Mouse (Mus musculus): ENCODE measurements around the gene Smagp.

The Smagp gene

DNA sequence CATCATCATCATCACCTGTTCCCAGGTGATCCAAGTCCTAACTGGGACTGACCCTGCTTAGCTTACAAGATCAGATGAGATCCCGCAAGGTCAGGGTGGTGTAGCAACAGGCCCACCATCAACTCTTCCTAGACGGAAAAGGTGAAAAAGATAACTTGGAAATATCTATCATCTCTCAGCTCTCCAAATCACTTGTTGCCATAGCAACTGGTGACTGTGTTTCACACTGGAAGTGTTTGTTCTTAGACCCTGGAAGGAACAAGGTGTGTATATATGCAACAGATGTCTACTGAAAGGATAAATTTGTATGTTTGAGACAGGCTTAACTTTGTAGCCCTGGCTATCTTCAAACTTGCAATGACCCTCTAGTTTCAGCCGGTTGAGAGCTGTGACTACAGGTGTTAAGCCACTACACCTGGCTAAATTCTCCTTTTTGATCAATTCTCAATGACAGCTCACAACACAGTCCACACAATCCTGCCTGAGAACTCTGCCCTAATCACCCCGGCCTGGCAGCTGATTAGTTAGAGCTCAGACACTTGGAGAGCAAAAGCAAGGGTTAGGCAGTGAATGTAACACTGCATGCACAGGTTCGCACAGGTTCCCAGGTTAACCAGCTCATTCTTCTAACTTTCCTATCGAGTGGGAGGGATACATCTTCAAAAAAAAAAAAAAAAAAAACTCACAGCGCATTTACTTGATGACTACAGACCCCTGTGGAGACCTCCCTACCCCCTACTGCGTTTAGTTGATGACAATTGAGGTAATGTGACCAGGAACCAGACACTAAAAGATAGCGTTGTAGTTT, 28.9 kb upstream of the Smagp start:
- peak; percentile 6 for DNase-seq (ENCODE audit: low read depth, low spot score)

DNA sequence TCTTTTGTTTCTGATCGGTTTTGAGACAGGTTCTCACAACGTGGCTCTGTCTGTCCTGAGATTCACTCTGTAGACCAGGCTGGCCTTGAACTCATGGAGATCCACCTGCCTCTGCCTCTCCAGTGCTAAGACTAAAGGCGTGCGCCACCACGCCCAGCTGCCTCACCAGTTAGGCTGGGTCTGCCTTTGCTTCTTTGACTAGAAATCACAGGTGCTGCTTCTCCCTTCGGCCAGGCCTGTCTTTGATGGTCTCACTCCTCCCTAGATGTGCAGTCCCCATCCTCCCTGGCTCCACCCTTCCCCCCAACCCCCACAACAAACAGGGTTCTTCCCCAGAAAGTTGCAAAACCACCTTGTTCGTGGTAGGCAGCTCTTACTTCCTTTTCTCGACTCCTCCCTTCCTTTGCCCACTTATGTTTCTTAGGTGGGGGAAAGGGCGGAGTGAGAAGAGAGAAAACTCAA, 28.1 kb upstream of the Smagp start:
- no peak for DNase-seq (ENCODE audit: low read depth, low spot score)

DNA sequence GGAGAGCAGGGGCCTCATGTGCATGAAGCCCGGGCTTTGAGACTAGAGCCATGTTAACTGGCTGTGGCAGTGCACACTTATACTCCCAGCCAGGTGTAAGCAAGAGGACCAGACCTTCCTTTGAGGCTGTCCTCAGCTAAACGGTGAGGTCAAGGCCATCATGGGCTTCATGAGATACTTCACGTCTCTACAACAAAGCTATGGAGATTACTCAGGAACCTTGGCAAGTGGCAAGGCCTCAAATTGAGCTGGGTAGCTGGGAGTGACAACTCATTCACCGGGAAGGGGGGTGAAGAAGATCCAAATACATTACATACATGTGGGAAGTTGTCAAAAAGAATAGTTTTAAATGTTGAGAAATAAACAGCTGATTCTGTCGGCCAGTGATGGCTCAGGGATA, 24.1 kb upstream of the Smagp start:
- DNase-seq (ENCODE audit: low read depth, low spot score) = no peak

DNA sequence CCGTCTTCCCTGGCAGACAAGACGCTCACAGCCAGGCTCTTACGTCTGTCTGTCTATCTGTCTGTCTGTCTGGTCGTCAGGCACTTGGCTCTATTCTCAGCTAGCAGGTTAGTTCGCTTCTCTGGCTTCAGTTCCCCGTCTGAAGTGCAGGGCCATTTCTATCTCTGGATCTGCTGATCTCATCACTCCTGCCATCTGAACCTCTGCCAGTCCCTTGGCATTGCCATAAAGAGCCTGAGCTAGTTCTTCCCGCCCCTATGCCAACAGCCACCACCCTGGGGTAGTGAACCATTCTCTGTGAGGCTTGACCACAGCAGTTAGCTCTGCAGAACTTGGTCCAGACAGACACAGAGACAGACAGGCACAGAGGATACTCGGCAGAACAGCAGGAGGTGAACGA, 23.6 kb upstream of the Smagp start:
- DNase-seq (ENCODE audit: low read depth, low spot score) = no peak

DNA sequence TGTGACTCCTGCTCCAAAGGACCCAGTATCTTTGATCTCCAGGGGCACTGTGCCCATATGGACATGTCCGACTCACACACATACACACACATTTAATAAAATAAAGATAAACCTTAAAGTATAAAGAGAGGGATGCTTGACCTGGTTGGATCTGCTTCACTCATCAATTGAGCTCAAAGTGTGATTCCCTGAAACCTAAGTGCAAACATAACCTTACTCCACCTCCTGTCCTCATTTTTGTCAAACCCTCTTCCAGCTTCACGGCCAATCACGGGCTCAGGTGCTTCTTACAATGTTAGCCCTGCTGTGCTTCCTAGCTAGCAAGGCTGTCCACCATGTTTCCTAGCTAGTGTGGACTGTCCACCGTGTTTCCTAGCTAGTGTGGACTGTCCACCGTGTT, 18.5 kb upstream of the Smagp start:
- DNase-seq (ENCODE audit: low read depth, low spot score) = no peak

DNA sequence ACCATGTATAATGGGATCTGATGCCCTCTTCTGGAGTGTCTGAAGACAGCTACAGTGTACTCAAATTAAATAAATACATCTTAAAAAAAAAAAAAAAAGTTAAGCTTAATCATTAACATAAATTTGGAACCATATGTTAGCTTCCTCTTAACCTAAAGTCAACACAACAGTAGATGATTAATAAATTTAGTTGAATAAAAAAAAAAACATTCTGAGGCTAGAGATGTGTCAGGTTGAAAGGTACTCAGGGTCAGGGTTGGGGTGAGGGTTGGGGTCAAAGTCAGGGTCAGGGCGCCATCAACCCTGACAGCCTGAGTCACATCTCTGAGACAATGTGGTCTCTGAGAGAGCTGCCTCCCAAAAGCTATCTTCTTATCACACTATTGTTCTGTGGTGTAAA, 17.5 kb upstream of the Smagp start:
- no peak for DNase-seq (ENCODE audit: low read depth, low spot score)

DNA sequence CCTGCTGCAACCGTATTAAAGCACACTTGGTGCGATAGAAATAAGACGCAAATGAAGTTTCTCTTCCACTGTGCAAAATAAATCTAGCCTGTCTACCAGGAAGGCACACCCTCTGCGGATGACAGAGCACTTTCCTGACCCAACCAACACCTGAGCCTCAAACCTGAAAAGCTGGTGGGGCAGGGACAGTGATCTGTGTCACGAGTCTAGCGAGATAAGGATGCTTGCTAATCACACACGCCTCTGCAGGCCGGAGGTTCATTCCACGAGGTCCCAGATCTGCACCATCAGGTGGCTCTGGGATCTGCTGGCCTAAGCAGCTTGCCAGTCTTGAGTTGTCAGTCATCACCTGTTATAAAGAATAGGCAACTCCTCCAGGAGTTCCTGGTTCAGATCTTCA, 14.9 kb upstream of the Smagp start:
- no peak for DNase-seq (ENCODE audit: low read depth, low spot score)

DNA sequence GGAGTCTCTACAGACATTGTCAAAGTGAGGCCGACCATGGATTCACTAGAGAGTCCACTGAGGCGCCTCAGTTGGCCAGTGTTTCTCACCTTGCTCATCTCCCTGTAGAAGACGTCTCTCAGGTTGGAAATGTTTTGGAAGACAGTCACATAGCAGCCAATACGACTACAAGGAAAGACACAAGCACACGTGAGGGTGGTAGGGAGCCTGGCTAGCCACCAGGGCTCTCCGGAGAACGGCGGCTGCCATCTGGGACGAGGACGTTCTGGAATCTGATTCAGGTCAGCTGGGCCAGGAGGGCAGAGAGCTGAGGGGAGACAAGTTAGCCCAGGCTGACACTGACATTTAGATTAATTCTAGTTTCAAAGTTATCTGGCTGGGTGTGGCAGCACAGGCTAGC, 13.4 kb upstream of the Smagp start:
- no peak for DNase-seq (ENCODE audit: low read depth, low spot score)

DNA sequence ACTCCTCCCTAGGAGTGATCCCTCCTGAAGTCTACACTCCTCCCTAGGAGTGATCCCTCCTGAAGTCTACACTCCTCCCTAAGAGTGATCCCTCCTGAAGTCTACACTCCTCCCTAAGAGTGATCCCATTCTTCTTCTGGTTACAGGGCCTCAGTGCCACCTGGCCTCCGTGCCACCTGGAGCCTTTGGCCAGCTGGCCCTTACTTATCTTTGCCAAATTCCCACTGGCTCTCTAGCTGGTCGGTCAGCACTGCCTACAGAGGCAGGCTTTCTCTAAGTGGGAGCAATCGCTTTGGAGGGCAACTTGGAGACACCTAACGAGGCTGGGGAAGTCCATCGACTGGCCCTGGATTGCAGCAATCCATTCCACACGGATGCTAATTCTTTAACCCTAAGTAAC, 9.4 kb upstream of the Smagp start:
- DNase-seq (ENCODE audit: low read depth, low spot score) = no peak

DNA sequence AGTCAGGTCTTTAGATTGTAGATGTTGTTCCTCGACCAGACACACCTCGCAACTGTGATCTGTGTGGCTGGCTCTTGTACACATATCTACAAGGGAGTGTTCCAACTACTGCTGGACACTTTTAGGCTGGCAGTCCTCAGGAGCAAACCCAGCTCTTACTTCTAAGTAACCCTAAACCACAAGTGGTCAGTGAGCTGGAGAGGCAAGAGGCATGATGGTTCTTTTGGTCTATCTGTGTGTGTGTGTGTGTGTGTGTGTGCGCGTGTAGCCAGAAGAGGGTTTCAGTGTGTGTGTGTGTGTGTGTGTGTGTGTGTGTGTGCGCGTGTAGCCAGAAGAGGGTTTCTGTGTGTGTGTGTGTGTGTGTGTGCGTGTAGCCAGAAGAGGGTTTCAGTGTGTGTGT, 5.7 kb upstream of the Smagp start:
- no peak for DNase-seq (ENCODE audit: low read depth, low spot score)

DNA sequence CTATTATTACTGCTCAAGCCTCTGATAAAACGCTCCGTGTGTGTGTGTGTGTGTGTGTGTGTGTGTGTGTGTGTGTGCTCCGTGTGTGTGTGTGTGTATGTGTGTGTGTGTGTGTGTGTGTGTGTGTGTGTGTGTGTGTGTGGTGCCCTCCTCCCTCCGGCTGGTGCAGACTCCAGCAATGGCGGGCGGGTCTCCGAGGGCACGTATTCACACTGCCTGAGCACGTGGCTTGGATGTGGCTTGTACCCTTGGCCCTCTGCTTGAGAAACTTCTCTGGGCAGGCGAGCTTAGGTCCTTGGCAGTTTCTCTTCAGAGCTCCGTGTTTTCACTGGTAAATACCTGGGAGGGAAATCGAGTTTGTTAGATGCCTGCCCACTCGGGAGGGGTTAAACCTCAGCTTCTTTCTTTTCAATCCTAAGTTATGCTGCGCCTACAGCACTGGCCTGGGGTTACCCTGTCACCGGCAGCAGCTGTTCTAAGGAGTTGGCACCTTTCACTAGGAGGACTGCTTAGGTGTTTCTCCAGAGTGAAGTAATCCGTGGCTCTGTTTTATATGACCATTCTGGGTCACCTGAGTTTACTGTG, 4.6 kb upstream of the Smagp start:
- no peak for DNase-seq (ENCODE audit: low read depth, low spot score)

DNA sequence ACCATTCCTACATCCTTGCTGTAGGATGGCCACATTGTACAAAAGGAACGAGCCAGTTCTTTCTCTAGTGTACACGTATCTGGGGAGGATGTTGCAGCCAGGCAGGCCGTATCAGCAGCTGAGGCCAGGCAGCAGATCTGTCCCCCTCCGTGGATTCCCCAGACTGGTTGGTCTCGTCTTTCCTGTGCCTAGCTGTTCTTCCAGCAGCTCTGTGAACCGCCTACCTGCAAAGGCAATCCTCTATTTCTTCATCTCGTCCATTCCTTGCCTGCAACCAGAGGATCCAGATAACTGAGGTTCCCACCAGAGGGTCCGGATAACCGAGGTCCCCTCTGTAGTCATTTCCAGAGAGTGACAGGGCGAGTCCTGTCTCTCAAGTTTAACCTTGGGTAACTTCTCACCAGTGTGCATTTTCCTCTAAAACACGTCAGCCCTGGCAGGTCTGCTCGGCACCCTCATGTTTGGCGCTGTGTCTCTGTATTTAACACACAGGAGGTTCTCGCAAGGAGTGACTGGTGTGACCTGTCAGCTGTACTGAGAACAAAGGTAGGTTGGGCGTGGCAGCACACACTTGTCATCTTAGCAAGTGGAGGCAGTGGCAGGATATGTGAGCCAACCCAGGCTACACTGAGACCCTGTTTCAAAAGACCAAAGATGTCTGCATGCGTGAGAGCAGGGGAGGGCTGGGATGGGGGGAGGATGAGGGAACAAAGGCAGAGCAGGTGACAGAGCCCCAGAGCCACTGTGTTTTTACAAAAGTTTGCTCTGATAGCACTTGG, 3.4 kb upstream of the Smagp start:
- DNase-seq (ENCODE audit: low read depth, low spot score) = no peak

DNA sequence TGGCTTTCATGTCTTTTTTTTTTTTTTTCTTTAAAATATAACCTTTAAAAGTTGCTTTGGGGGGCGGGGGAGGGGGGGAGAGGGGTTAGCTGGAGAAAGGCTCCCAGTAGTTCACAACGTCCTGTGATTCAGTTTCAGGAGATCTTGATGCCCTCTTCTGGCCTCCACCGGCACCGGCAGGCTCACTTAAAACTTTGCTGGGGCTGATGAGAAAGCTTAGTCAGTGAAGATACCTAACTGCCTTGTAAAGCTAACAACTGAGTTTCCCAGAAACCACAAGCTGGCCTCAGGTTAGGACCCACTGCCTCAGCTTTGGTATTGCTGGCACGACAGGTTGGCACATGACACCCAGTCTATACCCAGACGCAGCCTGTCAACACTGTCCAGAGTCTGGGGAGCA, 921 bp upstream of the Smagp start:
- no peak for DNase-seq (ENCODE audit: low read depth, low spot score)

DNA sequence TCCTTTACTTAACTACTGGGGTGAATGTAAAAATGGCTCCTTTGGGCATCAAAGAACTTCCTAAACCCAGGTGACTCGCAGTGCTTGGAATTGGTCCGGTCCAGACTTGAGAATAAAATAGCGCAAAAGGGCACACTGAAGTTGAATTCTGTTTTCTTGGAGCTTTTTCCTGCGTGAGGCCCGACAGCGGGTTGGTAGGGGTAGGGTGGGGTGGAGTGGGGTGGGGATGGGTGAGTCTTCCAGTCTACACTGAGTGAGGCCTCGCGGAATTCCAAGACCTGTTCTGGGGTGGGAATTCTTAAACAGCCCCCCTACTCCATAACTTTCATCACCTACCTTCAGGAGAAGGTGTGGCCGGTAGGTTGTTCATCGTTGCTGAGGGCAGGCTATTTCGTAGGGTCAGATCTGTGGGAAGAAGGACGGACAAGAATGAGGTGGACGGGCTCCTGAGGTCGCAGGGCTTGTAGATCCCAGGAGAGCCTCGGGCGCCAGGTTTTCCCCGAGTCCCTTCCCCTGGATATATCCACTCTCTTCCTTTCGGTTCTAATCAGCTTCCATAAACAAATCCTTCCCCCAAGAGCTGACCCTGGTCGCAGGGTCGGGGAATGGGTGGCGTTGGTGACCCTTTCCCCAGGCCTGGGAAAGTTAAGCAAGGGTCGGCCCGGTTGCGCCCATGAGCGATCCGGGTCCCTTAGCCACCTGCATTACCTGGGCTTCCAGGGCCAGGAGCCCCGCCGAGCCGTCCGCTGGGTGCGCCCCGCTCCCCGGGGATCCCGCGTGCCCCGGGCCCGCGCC, 692 bp downstream of the Smagp start:
- no peak for DNase-seq (ENCODE audit: low read depth, low spot score)

DNA sequence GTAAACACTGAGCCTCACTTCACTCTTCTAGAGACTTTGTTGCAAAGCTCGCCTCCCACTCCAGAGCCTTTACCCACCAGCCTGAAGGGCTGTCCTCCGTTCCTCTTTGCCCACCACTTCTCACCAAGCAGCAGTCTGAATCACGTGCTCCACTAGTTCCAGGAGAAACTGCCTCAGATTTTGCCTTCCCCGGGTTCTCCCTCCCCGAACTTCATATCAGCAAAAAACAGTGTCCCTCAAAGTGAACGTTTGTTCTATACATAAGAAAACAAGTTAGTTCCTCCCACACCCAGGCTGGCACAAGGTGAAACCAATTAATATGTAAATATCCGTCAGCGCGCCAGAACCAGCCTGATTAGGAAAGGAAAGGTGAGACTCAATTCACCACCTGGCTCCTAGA, 1.5 kb downstream of the Smagp start:
- DNase-seq (ENCODE audit: low read depth, low spot score) = no peak

DNA sequence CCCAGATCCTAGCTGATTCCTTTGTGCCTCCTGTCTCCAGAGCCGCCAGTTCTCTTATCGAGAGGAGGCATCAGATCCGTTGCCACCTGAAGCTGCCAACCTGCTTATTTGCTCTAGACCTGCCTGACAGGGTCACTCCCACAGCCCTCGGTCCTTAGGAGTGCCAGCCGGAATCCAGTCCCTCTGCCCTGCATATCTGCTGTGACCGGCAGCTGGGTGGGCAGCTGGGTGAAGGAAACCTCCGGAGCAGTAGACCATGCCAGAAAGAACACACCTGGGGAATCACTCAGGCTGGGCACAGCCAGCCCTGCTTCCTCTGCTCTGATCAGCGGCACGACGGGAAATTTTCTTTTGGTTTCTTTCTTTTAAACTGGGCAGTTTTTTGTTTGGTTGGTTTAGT, 3.4 kb downstream of the Smagp start:
- DNase-seq (ENCODE audit: low read depth, low spot score) = no peak

DNA sequence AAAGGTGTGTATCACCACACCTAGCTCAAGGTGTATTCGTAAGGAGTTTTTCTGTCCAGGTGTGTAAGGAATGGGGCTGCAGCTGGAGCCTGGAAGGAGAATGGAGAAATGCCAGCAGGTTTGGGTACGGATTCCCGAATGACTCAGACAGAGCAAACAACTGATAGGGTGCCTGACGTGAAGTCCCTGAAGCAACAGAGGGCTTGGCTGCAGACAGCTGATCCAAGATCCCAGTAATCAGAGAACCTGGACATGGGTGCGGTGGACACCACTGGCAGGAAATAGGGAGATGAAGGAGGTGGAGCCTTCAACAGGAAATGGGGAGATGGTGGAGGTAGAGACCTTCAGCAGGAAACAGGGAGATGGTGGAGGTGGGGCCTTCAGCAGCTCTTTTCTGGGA, 4.4 kb downstream of the Smagp start:
- DNase-seq (ENCODE audit: low read depth, low spot score) = no peak

DNA sequence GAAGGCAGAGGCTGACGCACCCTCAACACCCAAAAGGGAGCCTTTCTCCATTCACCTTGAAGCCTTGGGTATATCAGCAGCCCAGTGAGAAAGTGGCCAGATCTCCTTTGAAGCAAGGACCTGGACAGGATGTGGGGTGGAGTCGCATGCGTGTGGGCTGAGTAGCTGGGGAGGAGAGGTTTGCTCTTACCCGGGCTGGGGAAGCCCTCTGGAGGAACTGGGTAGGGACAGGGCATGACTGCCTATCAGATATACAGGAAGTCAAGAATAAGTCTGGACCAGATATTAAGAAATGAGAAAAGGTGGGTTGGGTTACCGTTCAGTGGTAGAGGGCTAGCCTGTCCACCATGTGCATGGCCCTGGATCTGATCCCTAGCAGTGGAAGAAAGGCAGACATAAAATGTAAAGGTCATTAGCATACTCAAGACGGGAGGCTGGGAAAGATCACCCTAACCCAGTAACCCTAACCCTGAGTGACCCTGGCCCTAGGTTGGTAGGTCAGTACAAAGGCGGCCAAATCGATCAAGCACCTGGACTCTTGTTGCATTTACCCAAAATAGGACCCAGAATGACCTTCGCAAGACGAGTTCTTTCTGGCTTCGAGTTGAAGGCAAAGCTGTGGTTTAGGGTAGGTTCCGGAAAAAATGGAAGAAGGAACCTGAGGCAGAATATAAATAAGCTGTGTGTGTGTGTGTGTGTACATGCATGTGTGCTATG, 5.1 kb downstream of the Smagp start:
- no peak for DNase-seq (ENCODE audit: low read depth, low spot score)

DNA sequence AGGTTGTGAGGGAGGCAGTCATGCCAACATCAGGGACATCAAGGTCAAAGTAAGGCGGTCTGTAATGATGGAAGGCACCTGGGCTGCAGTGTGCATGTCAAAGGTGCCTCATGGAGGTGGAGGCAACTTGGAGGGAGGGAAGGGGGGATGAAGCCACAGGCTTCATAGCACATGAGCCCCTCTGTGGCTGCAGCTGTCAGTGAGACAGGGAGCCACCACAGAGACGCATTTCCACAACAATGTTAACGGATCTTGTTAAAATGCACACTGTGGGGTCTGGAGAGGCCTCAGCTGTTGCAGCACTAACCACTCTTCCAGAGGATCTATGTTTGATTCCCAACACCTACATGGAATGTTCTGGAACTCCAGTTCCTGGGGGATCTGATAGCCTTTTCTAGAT, 6.6 kb downstream of the Smagp start:
- no peak for DNase-seq (ENCODE audit: low read depth, low spot score)

DNA sequence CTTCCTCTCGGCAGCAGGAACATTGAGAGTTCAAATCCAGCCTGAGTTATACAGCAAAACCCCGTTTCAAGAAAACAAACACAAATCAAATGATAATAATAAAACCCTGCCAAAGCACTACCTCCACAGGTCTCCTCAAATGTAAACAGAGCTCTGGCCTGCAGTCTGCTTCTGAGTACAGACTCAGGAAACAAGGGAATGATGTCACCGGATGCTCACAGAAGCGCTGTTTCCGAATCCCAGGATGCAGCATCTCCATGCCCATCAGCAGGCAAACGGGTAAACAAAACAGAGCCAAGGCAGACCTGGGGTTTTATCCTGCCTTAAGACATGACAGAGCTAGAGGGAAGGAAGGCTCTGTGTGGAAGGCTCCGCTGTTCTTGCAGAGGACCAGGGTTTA, 7.9 kb downstream of the Smagp start:
- no peak for DNase-seq (ENCODE audit: low read depth, low spot score)

DNA sequence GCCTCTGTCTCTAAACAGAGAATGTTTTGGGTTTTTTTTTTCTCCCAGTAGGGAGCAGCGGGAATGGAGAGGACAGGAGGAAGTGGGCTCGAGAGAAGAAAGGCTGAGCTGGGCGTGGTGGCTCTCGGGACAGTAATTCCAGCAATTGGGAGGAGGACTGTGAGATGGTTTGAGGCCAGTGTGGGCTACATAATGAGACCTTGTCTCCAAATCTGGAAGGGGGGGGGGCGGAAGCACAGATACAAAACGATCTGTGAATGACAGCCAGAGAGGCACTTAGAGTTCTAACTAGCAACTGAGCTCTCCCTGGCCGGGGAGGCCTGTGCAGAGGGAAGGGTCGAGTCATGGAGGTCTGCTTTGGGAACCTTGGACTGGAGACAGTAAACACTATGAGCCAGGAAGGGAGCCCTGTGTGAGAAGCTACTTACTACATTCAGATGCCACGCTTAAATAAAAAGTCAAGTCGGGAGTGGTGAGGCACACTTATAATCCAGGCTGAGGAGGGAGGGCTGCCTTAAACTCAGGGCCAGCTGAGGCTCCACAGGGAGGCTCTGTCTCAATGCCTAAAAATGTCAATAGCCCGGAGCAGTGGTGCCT, 8.9 kb downstream of the Smagp start:
- no peak for DNase-seq (ENCODE audit: low read depth, low spot score)

All from brain, embryonic 18.5 days (tissue).